Mouse (Mus musculus) cerebral cortex, adult 2 months (tissue): ENCODE results near the gene Gpa33.

Source experiments
- WGBS: fragments of 180-500 bp; shearing (Covaris S2); methylation state at CpG from one replicate; pipeline ENCODE4 v1.1.7; 2018; 5-methylcytosine and 5-hydroxymethylcytosine counted together

The Gpa33 gene

GRCm38 (mm10) chr1:166164580-166164979 is 34.5 kb downstream of the Gpa33 start:
- 95% methylated on average over 14 of the region's 14 CpGs for WGBS

- 95% methylated on average over 9 of the region's 9 CpGs for WGBS
Measured at GRCm38 (mm10) chr1:166165159-166165558, 35.1 kb downstream of the Gpa33 start.

- 77% methylated on average over 4 of the region's 4 CpGs for WGBS
Measured at GRCm38 (mm10) chr1:166167405-166167804, 37.4 kb downstream of the Gpa33 start.

GRCm38 (mm10) chr1:166168017-166168416 is 38.0 kb downstream of the Gpa33 start:
- WGBS = 94% methylated on average over 7 of the region's 7 CpGs

- 91% methylated on average over 7 of the region's 7 CpGs for WGBS
Measured at GRCm38 (mm10) chr1:166169713-166170112, 39.7 kb downstream of the Gpa33 start.

- WGBS = 85% methylated on average over 12 of the region's 12 CpGs
Measured at GRCm38 (mm10) chr1:166170852-166171251, 40.8 kb downstream of the Gpa33 start.

GRCm38 (mm10) chr1:166172992-166173391 is 43.0 kb downstream of the Gpa33 start:
- 74% methylated on average over 3 of the region's 3 CpGs for WGBS

GRCm38 (mm10) chr1:166173621-166174020 is 43.6 kb downstream of the Gpa33 start:
- 89% methylated on average over 9 of the region's 9 CpGs for WGBS

- 84% methylated on average over 7 of the region's 7 CpGs for WGBS
Measured at GRCm38 (mm10) chr1:166181510-166181909, 51.5 kb downstream of the Gpa33 start.

- 28% methylated on average over 10 of the region's 10 CpGs for WGBS
Measured at GRCm38 (mm10) chr1:166182952-166183627, 53.1 kb downstream of the Gpa33 start.

GRCm38 (mm10) chr1:166184391-166185229 is 54.6 kb downstream of the Gpa33 start:
- WGBS = 54% methylated on average over 22 of the region's 22 CpGs

GRCm38 (mm10) chr1:166185357-166185756 is 55.3 kb downstream of the Gpa33 start:
- 73% methylated on average over 5 of the region's 5 CpGs for WGBS

GRCm38 (mm10) chr1:166189821-166190220 is 59.8 kb downstream of the Gpa33 start:
- 87% methylated on average over 4 of the region's 4 CpGs for WGBS

GRCm38 (mm10) chr1:166204171-166204570 is 74.1 kb downstream of the Gpa33 start:
- WGBS = 58% methylated on average over 5 of the region's 5 CpGs

GRCm38 (mm10) chr1:166205159-166205558 is 75.1 kb downstream of the Gpa33 start:
- 93% methylated on average over 3 of the region's 3 CpGs for whole genome bisulfite sequencing

- WGBS = 61% methylated on average over 6 of the region's 6 CpGs
Measured at GRCm38 (mm10) chr1:166209371-166209770, 79.3 kb downstream of the Gpa33 start.

- WGBS = 76% methylated on average over 4 of the region's 4 CpGs
Measured at GRCm38 (mm10) chr1:166214181-166214580, 84.1 kb downstream of the Gpa33 start.
